Mouse (Mus musculus) liver, embryonic 14.5 days (tissue): ENCODE results near the gene Zfp646. TPM values are rescaled to one million over a fixed set of nuclear protein-coding genes. Genes with fewer than 3 reads are reported as not detected.

Experiments used
- ATAC-seq: fragments of 200-750 bp; cut with Nextera tagmentation; 2 replicates; pipeline ENCODE4 v1.8.0; 2017; ENCODE audit warnings: moderate number of reproducible peaks, mild to moderate bottlenecking, moderate library complexity; ENCODE audit not compliant: insufficient read depth
- DNase-seq, 3 experiments: peaks; one replicate each; pipeline ENCODE4 v3.0.0-alpha.2; 2012 to 2013; ENCODE audit warnings: low read depth in 3 of 3, low spot score in 3 of 3
- H3K27ac ChIP-seq: fragments of 300-500 bp; sonication (generic); 2 replicates; pipeline ENCODE4 v1.5.1; 2014; ENCODE audit warnings: moderate library complexity, mild to moderate bottlenecking, control low read depth, inconsistent platforms
- H3K27me3 ChIP-seq: fragments of 300-500 bp; sonication (generic); 2 replicates; pipeline ENCODE4 v1.6.1; 2014; ENCODE audit warnings: mild to moderate bottlenecking, low read length, moderate library complexity; ENCODE audit not compliant: control insufficient read depth, insufficient read depth
- H3K36me3 ChIP-seq: fragments of 300-500 bp; sonication (generic); replicated peaks from 2 replicates; pipeline ENCODE4 v1.6.1; 2014; ENCODE audit warnings: low read depth; ENCODE audit not compliant: control insufficient read depth, insufficient read depth
- H3K4me1 ChIP-seq, 2 experiments: fragments of 200-500 bp in 1 of 2; fragments of 300-500 bp in 1 of 2; sonication (generic) in 1 of 2; replicated peaks; 2 replicates each; pipeline ENCODE4 v1.6.1; 2012 to 2014; ENCODE audit warnings: antibody characterized with exemption in 1 of 2, inconsistent platforms in 1 of 2, low read length in 1 of 2; ENCODE audit not compliant: control insufficient read depth in 2 of 2, insufficient read depth in 2 of 2
- H3K4me2 ChIP-seq: fragments of 300-500 bp; sonication (generic); 2 replicates; pipeline ENCODE4 v1.6.1; 2014; ENCODE audit warnings: low read depth, mild to moderate bottlenecking, control low read depth, moderate library complexity
- H3K4me3 ChIP-seq, 2 experiments: fragments of 200-500 bp in 1 of 2; fragments of 300-500 bp in 1 of 2; sonication (generic) in 1 of 2; 2 replicates each; pipeline ENCODE4 v1.5.1; 2012 to 2014; ENCODE audit warnings: low read depth in 2 of 2, low read length in 2 of 2, mild to moderate bottlenecking in 2 of 2, control low read depth in 1 of 2, inconsistent platforms in 1 of 2, moderate library complexity in 1 of 2; ENCODE audit not compliant: insufficient read depth in 1 of 2
- H3K9ac ChIP-seq: fragments of 300-500 bp; sonication (generic); replicated peaks from 2 replicates; pipeline ENCODE4 v1.6.1; 2014; ENCODE audit warnings: mild to moderate bottlenecking, control low read depth, moderate library complexity
- H3K9me3 ChIP-seq: fragments of 300-500 bp; sonication (generic); 2 replicates; pipeline ENCODE4 v1.6.1; 2016; ENCODE audit warnings: low read length, mixed read lengths; ENCODE audit not compliant: control insufficient read depth
- CTCF ChIP-seq: IDR thresholded peaks from 2 replicates; pipeline ENCODE4 v1.5.1; 2016; ENCODE audit warnings: antibody characterized with exemption, low read depth, control low read depth
- EP300 ChIP-seq: IDR thresholded peaks from 2 replicates; pipeline ENCODE4 v1.6.1; 2016; ENCODE audit warnings: antibody characterized with exemption, low read depth
- WGBS: fragments of 180-500 bp; shearing (Covaris S2); extraction: QIAGEN DNeasy Blood & Tissue Kit; methylation state at CpG from one replicate; pipeline ENCODE4 v1.1.7; 2014; ENCODE audit not compliant: insufficient replicate concordance; 5-methylcytosine and 5-hydroxymethylcytosine counted together
- polyA plus RNA-seq, 2 experiments: library from polyadenylated mRNA; depleted of rRNA in 1 of 2; stranded (reverse) in 1 of 2; unstranded in 1 of 2; fragments of >200 nt; fragmentation: Nextera tagmentation in 1 of 2; extraction: Ambion mirVana in 1 of 2; gene quantifications; 2 replicates each; pipeline versions ENCODE4 v1.2.1 to v1.2.3; 2012 to 2014

The Zfp646 gene
- polyA plus RNA-seq, 2 experiments: 4.6 to 6.7 TPM

GRCm38 (mm10) chr7:127840886-127841285 is 35.1 kb upstream of the Zfp646 start:
- Histone ChIP-seq H3K4me1 (peaks cover 9 to 10% of the 10 kb centered on the region in 2 experiments), H3K9ac (peak overlapping the region; percentile 76), H3K9me3 (no peaks in the 10 kb centered on the region), H3K4me3 (peak overlapping the region; percentile 76 to 85), H3K27ac (peak overlapping the region; percentile 79), H3K27me3 (no peaks in the 10 kb centered on the region), H3K36me3 (no peaks in the 10 kb centered on the region; the same call in 1 of the 2 replicates), H3K4me2 (peak overlapping the region; percentile 96)
- ATAC-seq (peak; percentile 18; the same call in 1 of the 2 replicates), DNase-seq (peak in 2 of 3 experiments; percentile 34 to 36)
- TF ChIP-seq CTCF: no peak
- TF ChIP-seq EP300: no peak
- WGBS: 5% methylated on average over 15 of the region's 15 CpGs

GRCm38 (mm10) chr7:127841340-127842000 is 34.6 kb upstream of the Zfp646 start:
- Histone ChIP-seq H3K4me1 (peaks cover 9 to 10% of the 10 kb centered on the region in 2 experiments), H3K27me3 (no peaks in the 10 kb centered on the region), H3K27ac (peak overlapping the region; percentile 79), H3K9me3 (no peaks in the 10 kb centered on the region), H3K4me3 (peak overlapping the region; percentile 76 to 85), H3K36me3 (no peaks in the 10 kb centered on the region; the same call in 1 of the 2 replicates), H3K9ac (peak overlapping the region; percentile 76), H3K4me2 (peak overlapping the region; percentile 96)
- WGBS: under 1% methylated on average over 46 of the region's 46 CpGs
- TF ChIP-seq EP300 (no peak), CTCF (no peak)
- ATAC-seq (peak; percentile 86), DNase-seq (peak; percentile 72 to 77 (median 77))

GRCm38 (mm10) chr7:127842001-127842718 is 33.9 kb upstream of the Zfp646 start:
- Histone ChIP-seq H3K9ac (peak overlapping the region; percentile 76), H3K27me3 (no peaks in the 10 kb centered on the region), H3K4me1 (peaks cover 9 to 10% of the 10 kb centered on the region in 2 experiments), H3K27ac (peak overlapping the region; percentile 79), H3K9me3 (no peaks in the 10 kb centered on the region), H3K4me2 (peak overlapping the region; percentile 96), H3K4me3 (peak overlapping the region; percentile 76 to 85), H3K36me3 (no peaks in the 10 kb centered on the region; the same call in 1 of the 2 replicates)
- ATAC-seq: peak; percentile 54
- DNase-seq: peak; percentile 64 to 77 (median 70)
- WGBS: under 1% methylated on average over 40 of the region's 40 CpGs
- TF ChIP-seq EP300: no peak

DNA sequence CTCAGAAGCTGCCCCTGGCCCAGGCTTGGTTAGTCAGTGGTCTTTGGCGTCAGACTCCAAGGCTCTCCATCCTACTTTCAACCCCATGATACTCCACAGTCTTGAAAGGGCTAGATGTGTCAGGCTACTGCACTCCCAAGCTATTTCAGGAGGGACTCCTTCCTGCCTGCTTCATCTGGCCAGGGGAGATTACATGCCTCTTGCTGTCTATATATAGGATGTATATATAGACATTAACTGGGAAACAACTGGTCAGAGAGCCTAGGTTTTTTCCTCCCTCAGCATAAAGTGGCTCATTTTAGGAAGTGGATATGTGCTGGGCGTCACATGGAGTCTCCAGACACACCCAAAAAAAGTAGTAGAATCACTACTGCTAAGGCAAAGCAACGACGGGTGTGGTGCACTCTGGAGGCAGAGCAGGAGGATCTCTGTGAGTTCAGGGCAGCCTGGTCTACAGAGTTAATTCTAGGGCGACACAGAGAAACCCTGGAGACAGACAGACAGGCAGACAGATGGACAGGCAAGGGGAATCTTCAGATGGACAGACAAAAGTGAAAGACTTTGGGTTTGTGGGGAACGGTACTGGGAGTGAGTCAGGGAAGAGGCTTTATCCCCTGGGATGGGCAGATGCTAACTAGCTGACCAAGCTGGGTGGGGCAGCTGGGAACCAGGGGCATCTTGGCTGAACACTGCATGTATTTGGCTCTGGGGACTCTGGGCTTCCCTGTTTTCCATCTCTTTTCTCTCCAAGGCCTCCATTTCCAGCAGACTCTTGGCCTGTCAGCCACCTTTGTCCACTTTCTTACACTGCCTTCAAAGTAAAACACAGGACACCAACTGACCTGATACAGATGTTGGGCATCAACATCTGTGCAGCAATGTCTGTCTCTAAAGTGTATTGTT is 25.8 kb upstream of the Zfp646 start:
- H3K4me3 ChIP-seq: no peak overlapping the region
- H3K4me1 ChIP-seq: 0 out of 4 replicates have a peak, but pooled peaks cover 0 to 7% of the 10 kb centered on the region in 2 experiments
- DNase-seq (no peak), ATAC-seq (peak; percentile 51; the same call in 1 of the 2 replicates)
- no peak overlapping the region for H3K9ac ChIP-seq
- H3K27ac ChIP-seq: no peak overlapping the region
- H3K36me3 ChIP-seq: no peaks in the 10 kb centered on the region
- TF ChIP-seq CTCF (no peak), EP300 (no peak)
- H3K9me3 ChIP-seq: no peaks in the 10 kb centered on the region
- no peak overlapping the region for H3K4me2 ChIP-seq
- no peaks in the 10 kb centered on the region for H3K27me3 ChIP-seq
- 35% methylated on average over 6 of the region's 6 CpGs for WGBS
